Mouse (Mus musculus): Measurements from ENCODE around the gene Slamf9. TPM values are rescaled to one million over a fixed set of nuclear protein-coding genes. Genes with fewer than 3 reads are reported as not detected.

The Slamf9 gene
- under 1 TPM in 1 of 2 experiments, not detected in 1; 0.22 TPM for total RNA-seq (2021)
- long read RNA-seq, experiment 1, result 0 reads
- long read RNA-seq, experiment 2, result 0 reads

DNA sequence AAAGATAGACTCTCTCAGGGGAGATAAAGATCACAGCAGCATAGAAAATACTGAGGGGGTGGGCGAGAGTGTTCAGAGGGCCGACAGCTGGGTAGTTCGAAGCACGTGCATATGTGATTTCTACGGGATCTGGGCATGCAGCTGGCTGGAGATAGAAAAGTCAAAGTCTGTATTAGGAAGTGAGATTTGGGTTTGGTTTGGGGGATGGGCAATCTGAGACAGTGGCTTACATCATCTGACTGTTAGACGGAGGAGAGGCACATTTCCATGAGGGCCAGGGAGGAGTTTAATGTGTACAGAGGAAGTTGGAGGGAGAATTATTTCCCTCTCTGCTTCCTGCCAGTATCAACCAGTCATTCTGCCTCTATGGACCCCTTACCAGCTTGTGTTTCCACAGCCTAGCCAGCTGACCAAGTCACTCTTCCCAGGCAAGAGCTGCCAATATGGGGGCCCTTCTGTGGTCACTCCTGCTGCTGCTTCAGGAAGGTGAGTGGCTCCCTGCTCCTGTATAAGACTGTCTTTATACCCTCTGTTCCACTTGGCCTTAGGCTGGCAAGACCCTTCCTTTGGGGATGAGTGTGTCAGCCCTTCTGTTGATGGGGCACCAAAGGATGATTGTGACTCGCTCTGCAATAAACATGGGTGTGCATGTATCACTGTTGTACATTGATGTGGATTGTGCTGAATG lies at the start of gene Slamf9:
Gene Slamf9, plus strand, starts transcription at position 305 of the 688 bp plus-strand sequence.
- DNase-seq, result no peak
- Histone ChIP-seq H3K4me3 (peak within 1 kb of the TSS; percentile 3; the same call in 1 of the 2 replicates), H3K27ac (no peak within 1 kb of the TSS)
- intact Hi-C loops (cut with DNase I), result no loop called here
- no peak for TF ChIP-seq CTCF (IDR thresholded peaks at IDR 0.05)

DNA sequence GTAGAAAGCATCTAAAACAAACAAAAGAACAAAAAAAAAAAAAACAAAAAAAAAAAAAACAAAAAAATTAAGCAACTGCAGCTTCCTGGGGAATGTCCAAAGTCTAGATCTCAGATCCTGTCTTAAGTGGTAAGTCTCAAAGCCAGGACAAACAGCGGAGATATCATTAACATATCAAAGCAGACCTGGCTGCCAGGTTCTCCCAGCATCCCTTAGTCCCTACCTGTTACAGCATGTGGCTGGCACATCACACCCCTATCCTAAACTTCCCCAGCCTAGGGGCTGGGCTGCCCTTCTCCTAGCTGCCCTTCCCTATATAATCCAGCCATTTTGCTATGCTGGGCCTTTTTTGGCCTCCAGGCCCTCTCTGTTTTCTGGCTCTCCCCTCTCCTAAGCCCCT lies 48.7 kb upstream of the Slamf9 start:
- Histone ChIP-seq H3K27ac (no peak overlapping the region), H3K4me3 (no peak overlapping the region)
- intact Hi-C loops (cut with DNase I), result no loop called here
- no peak for TF ChIP-seq CTCF (IDR thresholded peaks at IDR 0.05)
- no peak for DNase-seq

- intact Hi-C loops (cut with DNase I), result no loop called here
- no peak for TF ChIP-seq CTCF (IDR thresholded peaks at IDR 0.05)
- Histone ChIP-seq H3K4me3 (no peak overlapping the region), H3K27ac (no peak overlapping the region)
- DNase-seq, result no peak
These were observed 47.3 kb upstream of the Slamf9 start for GRCm38 (mm10) chr1:172427841-172428240.

GRCm38 (mm10) chr1:172428614-172429013 lies 46.5 kb upstream of the Slamf9 start:
- no peak overlapping the region for H3K4me3 ChIP-seq
- intact Hi-C loops (cut with DNase I), result no loop called here

GRCm38 (mm10) chr1:172430731-172431220 lies 44.4 kb upstream of the Slamf9 start:
- Histone ChIP-seq H3K4me3 (no peak overlapping the region), H3K27ac (peak overlapping the region; percentile 70; the same call in 1 of the 2 replicates)
- intact Hi-C loops (cut with DNase I), result no loop called here
- TF ChIP-seq CTCF (IDR thresholded peaks at IDR 0.05), result no peak
- no peak for DNase-seq

More at GRCm38 (mm10) chr1:172428614-172429013, 46.5 kb upstream of the Slamf9 start:
- no peak for TF ChIP-seq CTCF (IDR thresholded peaks at IDR 0.05)
- DNase-seq, result no peak
- no peak overlapping the region for H3K27ac ChIP-seq

- no peak for TF ChIP-seq CTCF (IDR thresholded peaks at IDR 0.05)
- intact Hi-C loops (cut with DNase I), result no loop called here
- Histone ChIP-seq H3K27ac (peak overlapping the region; percentile 70), H3K4me3 (no peak overlapping the region)
- peak; percentile 68 for DNase-seq
These were observed 43.1 kb upstream of the Slamf9 start for GRCm38 (mm10) chr1:172431836-172432586.

- peak overlapping the region; percentile 70 for H3K27ac ChIP-seq
- intact Hi-C loops (cut with DNase I), result no loop called here
- TF ChIP-seq CTCF (IDR thresholded peaks at IDR 0.05), result no peak
- DNase-seq, result no peak
- no peak overlapping the region for H3K4me3 ChIP-seq
These were observed 42.6 kb upstream of the Slamf9 start for GRCm38 (mm10) chr1:172432587-172432955.

DNA sequence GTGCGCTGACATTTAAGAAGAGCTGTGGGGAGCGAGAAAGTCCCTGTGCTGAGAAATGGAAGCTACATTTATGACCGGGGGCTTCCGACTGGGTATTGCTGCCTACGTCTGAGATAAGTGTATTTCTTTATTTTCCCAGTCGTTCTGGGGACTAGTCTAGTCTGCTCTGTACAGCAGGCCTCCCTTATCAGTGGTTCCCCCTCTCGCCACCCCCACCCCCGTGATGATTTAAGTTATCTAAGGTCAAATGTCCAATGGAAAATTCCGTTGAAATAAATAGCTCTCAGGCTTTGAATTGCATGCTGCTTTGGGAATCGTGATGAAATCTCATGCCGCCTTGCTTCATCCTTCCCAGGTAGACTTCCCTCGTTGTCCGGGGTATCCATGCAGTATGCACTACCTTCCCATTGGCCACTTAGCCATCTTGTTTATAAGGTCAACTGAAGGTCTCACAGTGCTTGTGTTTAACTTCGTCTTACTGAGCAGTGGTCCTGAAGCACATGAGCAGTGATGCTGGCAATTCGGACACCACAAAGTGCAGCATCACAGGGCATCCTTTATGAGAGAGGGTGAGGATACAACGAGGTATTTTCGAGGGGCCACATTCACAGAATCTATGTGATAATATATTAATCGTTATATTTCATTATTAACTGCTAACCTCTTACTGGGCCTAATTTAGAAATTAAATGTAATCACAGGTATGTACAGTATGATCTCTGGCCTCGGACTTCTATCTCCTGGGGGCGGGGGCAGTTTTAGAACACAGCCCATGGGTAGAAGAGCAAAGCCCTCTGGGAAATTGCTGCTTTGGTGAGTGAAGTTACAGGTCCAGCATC lies 41.9 kb upstream of the Slamf9 start:
- no peak for TF ChIP-seq CTCF (IDR thresholded peaks at IDR 0.05)
- Histone ChIP-seq H3K27ac (peak overlapping the region; percentile 70; the same call in 1 of the 2 replicates), H3K4me3 (no peak overlapping the region)
- intact Hi-C loops (cut with DNase I), result no loop called here
- DNase-seq, result no peak

DNA sequence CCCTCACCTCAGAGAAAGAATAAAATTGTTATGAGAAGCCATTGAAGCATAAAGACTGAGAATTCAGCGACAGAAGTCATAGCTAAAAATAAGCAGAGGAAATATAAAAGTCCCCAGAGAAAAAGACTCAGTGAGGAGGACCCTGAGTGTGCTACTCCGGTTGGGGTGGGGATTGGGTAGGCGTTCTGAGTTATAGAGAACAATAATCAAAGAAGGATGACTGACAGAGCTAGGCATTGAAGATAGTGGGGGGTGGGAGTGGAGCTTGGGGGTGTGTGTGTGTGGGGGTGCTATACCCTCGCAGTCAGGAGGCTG lies 41.4 kb upstream of the Slamf9 start:
- TF ChIP-seq CTCF (IDR thresholded peaks at IDR 0.05), result no peak
- no peak for DNase-seq
- no peak overlapping the region for H3K4me3 ChIP-seq
- no peak overlapping the region for H3K27ac ChIP-seq
- intact Hi-C loops (cut with DNase I), result no loop called here

- H3K4me3 ChIP-seq, result no peak overlapping the region
- no peak overlapping the region for H3K27ac ChIP-seq
- no peak for TF ChIP-seq CTCF (IDR thresholded peaks at IDR 0.05)
- intact Hi-C loops (cut with DNase I), result no loop called here
- DNase-seq, result no peak
These were observed 38.4 kb upstream of the Slamf9 start for GRCm38 (mm10) chr1:172436785-172437184.

GRCm38 (mm10) chr1:172438621-172439020 lies 36.5 kb upstream of the Slamf9 start:
- no peak overlapping the region for H3K4me3 ChIP-seq
- H3K27ac ChIP-seq, result no peak overlapping the region
- DNase-seq, result no peak
- intact Hi-C loops (cut with DNase I), result no loop called here
- TF ChIP-seq CTCF (IDR thresholded peaks at IDR 0.05), result no peak

DNA sequence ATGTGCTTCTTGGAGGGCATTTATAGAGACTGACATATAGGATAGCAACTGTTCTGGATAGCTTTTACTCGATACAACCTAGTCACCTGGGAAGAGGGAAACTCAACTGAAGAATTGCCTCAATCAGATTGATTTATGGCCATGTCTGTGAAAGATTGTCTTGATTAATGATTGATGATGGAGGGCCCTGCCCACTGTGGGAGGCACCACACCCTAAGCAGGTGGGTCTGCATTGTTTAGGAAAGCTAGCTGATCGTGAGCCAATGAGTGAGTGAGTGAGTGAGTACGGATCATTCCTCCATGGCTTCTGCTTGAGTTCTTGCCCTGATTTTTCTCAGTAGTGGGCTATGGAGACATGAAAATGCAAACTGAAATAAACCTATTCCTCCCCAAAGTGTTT lies 34.6 kb upstream of the Slamf9 start:
- DNase-seq, result no peak
- no peak overlapping the region for H3K4me3 ChIP-seq
- intact Hi-C loops (cut with DNase I), result no loop called here
- no peak for TF ChIP-seq CTCF (IDR thresholded peaks at IDR 0.05)
- no peak overlapping the region for H3K27ac ChIP-seq
